16 mouse cellular contexts compared by ENCODE assay signal in the genomic region with DNA sequence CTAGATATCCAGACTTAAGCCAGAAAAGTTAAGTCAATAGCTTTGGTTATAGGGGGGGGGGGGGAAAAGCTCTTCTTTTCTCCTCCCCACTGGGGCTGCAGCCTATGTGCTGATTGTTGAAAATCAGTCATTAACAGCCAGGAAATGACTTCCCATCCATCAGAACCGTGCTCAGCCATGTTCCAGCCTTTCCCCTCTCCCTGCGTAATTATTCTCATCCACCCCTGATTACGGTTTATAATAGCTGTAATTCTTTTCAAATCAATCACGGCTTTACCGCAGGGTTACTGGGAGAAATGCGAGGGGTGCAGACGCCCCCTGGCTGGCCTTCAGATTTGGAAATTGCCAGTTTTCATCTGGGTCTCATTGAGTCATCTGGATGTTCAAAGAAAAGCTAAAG.
DNase-seq lines count a peak whose midpoint lies in the region; ATAC-seq lines count a peak whose summit lies in the region.
"Had no signal": no experiment of that assay in that cellular context is flagged by ENCODE, and none has a peak within 500 bp of the region (broad histone marks: within the 10 kb centered on the region; RNA-seq: fewer than 3 reads in every experiment).

No protein-coding gene starts in this region.

- ATAC-seq in kidney, embryonic 16.5 days (ENCODE audit: low FRiP score, low TSS enrichment), result no peak
- no peak for ATAC-seq in forebrain, embryonic 12.5 days (ENCODE audit: low FRiP score)
- ATAC-seq in hindbrain, embryonic 16.5 days, result 0 out of 2 replicates have a peak, but pooled peaks have one; percentile 45
- ATAC-seq: liver, embryonic 12.5 days; midbrain, embryonic 16.5 days had no signal

- no peak overlapping the region for H3K4me2 ChIP-seq in kidney, embryonic 16.5 days (replicated peaks; ENCODE audit: low read depth, low read length)
- H3K4me2 ChIP-seq in forebrain, embryonic 12.5 days, result no peak overlapping the region
- H3K4me2 ChIP-seq in hindbrain, embryonic 16.5 days (ENCODE audit: low read length), result no peak overlapping the region
- H3K4me2 ChIP-seq: heart, embryonic 11.5 days; liver, embryonic 12.5 days had no signal

- no peak overlapping the region for H3K9ac ChIP-seq in kidney, embryonic 16.5 days (replicated peaks; ENCODE audit: low read length)
- H3K9ac ChIP-seq in forebrain, embryonic 12.5 days, result no peak overlapping the region
- no peak overlapping the region for H3K9ac ChIP-seq in hindbrain, embryonic 16.5 days (ENCODE audit: low read depth, low read length)
- H3K9ac ChIP-seq: liver, embryonic 12.5 days had no signal

- H3K36me3 ChIP-seq in kidney, embryonic 16.5 days (ENCODE audit: insufficient read depth, low read length), result no peaks in the 10 kb centered on the region
- H3K36me3 ChIP-seq in forebrain, embryonic 12.5 days (replicated peaks), result no peaks in the 10 kb centered on the region
- no peaks in the 10 kb centered on the region for H3K36me3 ChIP-seq in hindbrain, embryonic 16.5 days (ENCODE audit: control insufficient read depth, insufficient read depth, low read length)
- H3K36me3 ChIP-seq: liver, embryonic 12.5 days had no signal

- H3K4me1 ChIP-seq in kidney, embryonic 16.5 days (ENCODE audit: insufficient read depth, low read length), result peaks cover 15% of the 10 kb centered on the region
- H3K4me1 ChIP-seq in forebrain, embryonic 12.5 days, result peaks cover 12% of the 10 kb centered on the region
- no peaks in the 10 kb centered on the region for H3K4me1 ChIP-seq in hindbrain, embryonic 16.5 days (ENCODE audit: control insufficient read depth, insufficient read depth, low read depth, low read length)
- H3K4me1 ChIP-seq: liver, embryonic 12.5 days had no signal

- no peak for DNase-seq in kidney, adult 11 months
- peak; percentile 44 for DNase-seq in embryo, embryonic 10.5 days (ENCODE audit: low spot score)
- no peak for DNase-seq in cerebellum, adult 11-12 months
- no peak for DNase-seq in natural killer cell, adult 2 months (ENCODE audit: low spot score in 2 of 2)
- no peak for DNase-seq in gastrocnemius, postnatal 25 days
- DNase-seq: adrenal gland, postnatal 25 days; B cell, adult 2 months; lung, postnatal 14 days; right cerebral cortex, postnatal 4 days; thymus, postnatal 36 days had no signal

- no peaks in the 10 kb centered on the region for H3K27me3 ChIP-seq in kidney, embryonic 16.5 days (ENCODE audit: insufficient read depth, low read length)
- no peaks in the 10 kb centered on the region for H3K27me3 ChIP-seq in forebrain, embryonic 12.5 days
- H3K27me3 ChIP-seq in hindbrain, embryonic 16.5 days (replicated peaks; ENCODE audit: control insufficient read depth, insufficient read depth, low read length), result no peaks in the 10 kb centered on the region

- WGBS in kidney, embryonic 16.5 days, result 17% methylated on average over 7 of the region's 7 CpGs
- 26% methylated on average over 7 of the region's 7 CpGs for WGBS in forebrain, embryonic 12.5 days
- 31% methylated on average over 7 of the region's 7 CpGs for WGBS in hindbrain, embryonic 16.5 days

- no peak overlapping the region for H3K4me3 ChIP-seq in kidney, embryonic 16.5 days (ENCODE audit: low read length)
- no peak overlapping the region for H3K4me3 ChIP-seq in forebrain, embryonic 12.5 days (replicated peaks)
- H3K4me3 ChIP-seq in hindbrain, embryonic 16.5 days (ENCODE audit: low read length), result no peak overlapping the region
- H3K4me3 ChIP-seq: liver, embryonic 12.5 days had no signal

- 0 out of 2 replicates have a peak overlapping the region, but pooled peaks have one; percentile 76 for H3K27ac ChIP-seq in kidney, embryonic 16.5 days (ENCODE audit: low read length)
- H3K27ac ChIP-seq in forebrain, embryonic 12.5 days, result peak overlapping the region; percentile 65; the same call in 1 of the 2 replicates
- H3K27ac ChIP-seq in hindbrain, embryonic 16.5 days (ENCODE audit: low read depth, low read length), result no peak overlapping the region
- H3K27ac ChIP-seq: liver, embryonic 12.5 days had no signal

- H3K9me3 ChIP-seq in kidney, embryonic 16.5 days (ENCODE audit: low read length), result peaks cover 7% of the 10 kb centered on the region; the same call in 1 of the 2 replicates
- no peaks in the 10 kb centered on the region for H3K9me3 ChIP-seq in forebrain, embryonic 12.5 days
- no peaks in the 10 kb centered on the region for H3K9me3 ChIP-seq in hindbrain, embryonic 16.5 days (ENCODE audit: control insufficient read depth, low read length)
